17 mouse cellular contexts compared by ENCODE assay signal in genomic region chr6:87292911-87293851, GRCm38 (mm10). TPM values are rescaled to one million over a fixed set of nuclear protein-coding genes. Genes with fewer than 3 reads are reported as not detected.
"Had no signal": no experiment of that assay in that cellular context is flagged by ENCODE, and none has a peak within 500 bp of the region (broad histone marks: within the 10 kb centered on the region; RNA-seq: fewer than 3 reads in every experiment).

No protein-coding gene starts in this region.

- H3K9me3 ChIP-seq: limb, embryonic 13.5 days; neural tube, embryonic 12.5 days; stomach, embryonic 15.5 days had no signal

- H3K4me1 ChIP-seq: limb, embryonic 13.5 days; midbrain, embryonic 10.5 days; neural tube, embryonic 12.5 days; stomach, embryonic 15.5 days had no signal

- H3K27ac ChIP-seq: limb, embryonic 13.5 days; liver, embryonic 14.5 days; midbrain, embryonic 10.5 days; neural tube, embryonic 12.5 days; stomach, embryonic 15.5 days had no signal

- DNase-seq: kidney, postnatal 36 days; layer of hippocampus, adult 9-11 months; layer of hippocampus, postnatal 36 days; left cerebral cortex, postnatal 4 days; lung, postnatal 4 days; midbrain, embryonic 14.5 days; right cerebral cortex, postnatal 14 days; thymus, postnatal 14 days had no signal

- H3K4me3 ChIP-seq: limb, embryonic 13.5 days; midbrain, embryonic 10.5 days; neural tube, embryonic 12.5 days; stomach, embryonic 15.5 days had no signal

- H3K36me3 ChIP-seq: neural tube, embryonic 12.5 days; stomach, embryonic 15.5 days had no signal

- H3K4me2 ChIP-seq: limb, embryonic 13.5 days; neural tube, embryonic 12.5 days; stomach, embryonic 15.5 days had no signal

- H3K27me3 ChIP-seq: limb, embryonic 13.5 days; neural tube, embryonic 12.5 days; stomach, embryonic 15.5 days had no signal

- H3K9ac ChIP-seq: limb, embryonic 13.5 days; liver, embryonic 14.5 days; neural tube, embryonic 12.5 days; stomach, embryonic 15.5 days had no signal

RNA-seq across cellular contexts. Expression of gene Gkn1, which starts 57.6 kb away (rescaled TPM):
- polyA plus RNA-seq: kidney, embryonic 14.5 days; limb, embryonic 13.5 days; liver, adult 2 months; liver, embryonic 14.5 days; lung, embryonic 16.5 days; midbrain, embryonic 10.5 days; midbrain, embryonic 14.5 days; neural tube, embryonic 12.5 days; spleen, adult 2 months had no signal
